Mouse (Mus musculus): ENCODE measurements around the gene Gm8300.
"Not testable (repeated sequence)": the region's sequence is repeated elsewhere in the genome, so short reads cannot be mapped to it uniquely, and the experiment has no call there.

GRCm38 (mm10) chr12:87494421-87494820, 19.7 kb upstream of the Gm8300 start, which contains the start of gene Gm5788:
- not testable (repeated sequence) for TF ChIP-seq CTCF (IDR thresholded peaks at IDR 0.05; ENCODE audit: control insufficient read depth, insufficient read depth, insufficient replicate concordance, low read depth, low read length); POLR2A (IDR thresholded peaks at IDR 0.05; ENCODE audit: control insufficient read depth, low read depth, low read length)

All from testis, adult 2 months (tissue).